Mouse (Mus musculus): ENCODE data around the gene Cckbr. TPM values are rescaled to one million over a fixed set of nuclear protein-coding genes. Genes with fewer than 3 reads are reported as not detected.

Cckbr gene
- total and polyA plus RNA-seq, 3 experiments, result not detected

DNA sequence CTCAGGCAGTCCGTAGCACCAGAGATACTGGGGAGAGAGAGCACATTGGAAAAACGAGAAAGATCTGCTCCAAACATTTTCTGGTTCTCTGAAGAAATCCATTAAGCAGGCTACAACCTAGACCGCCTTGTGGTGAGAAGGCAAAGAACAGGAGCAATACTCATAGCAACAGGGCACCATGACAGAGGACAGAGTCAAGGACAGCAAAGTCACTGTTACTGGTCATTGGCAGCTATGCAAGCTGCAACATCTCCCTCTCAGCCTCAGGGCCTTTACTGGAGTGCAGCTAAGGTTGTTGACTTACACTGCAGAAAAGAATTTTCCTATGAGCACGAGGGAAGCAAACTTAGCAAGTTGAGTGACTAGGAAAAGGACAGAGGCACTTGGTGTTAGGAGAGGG, 81.7 kb downstream of the Cckbr start:
- no peak overlapping the region for H3K9ac ChIP-seq (ENCODE audit: control insufficient read depth, low read depth, low read length, poor library complexity, severe bottlenecking)
- no peak for DNase-seq (ENCODE audit: low read depth, low spot score)
- H3K36me3 ChIP-seq (ENCODE audit: control insufficient read depth in 1 of 2, insufficient read depth in 2 of 2, low read length in 2 of 2), result no peaks in the 10 kb centered on the region
- H3K4me3 ChIP-seq (ENCODE audit: control insufficient read depth in 1 of 2, insufficient read depth in 1 of 2, low read depth in 2 of 2, low read length in 2 of 2), result no peak overlapping the region
- H3K79me2 ChIP-seq (ENCODE audit: control insufficient read depth, insufficient read depth, low read length, poor library complexity), result no peaks in the 10 kb centered on the region
- no peak overlapping the region for H3K27ac ChIP-seq (ENCODE audit: control insufficient read depth, low read depth, low read length)
- H3K27me3 ChIP-seq (ENCODE audit: control insufficient read depth in 1 of 2, insufficient read depth in 2 of 2, low read length in 2 of 2), result no peaks in the 10 kb centered on the region
- TF ChIP-seq TBP (IDR thresholded peaks at IDR 0.05; ENCODE audit: low read depth, low read length) (no peak), NELFE (IDR thresholded peaks at IDR 0.05; ENCODE audit: low read depth, low read length) (no peak), USF2 (IDR thresholded peaks at IDR 0.05; ENCODE audit: borderline replicate concordance in 1 of 2, insufficient read depth in 1 of 2, low read depth in 1 of 2, low read length in 2 of 2) (no peak), MAX (IDR thresholded peaks at IDR 0.05; ENCODE audit: low read length) (no peak), MXI1 (IDR thresholded peaks at IDR 0.05; ENCODE audit: low read depth, low read length) (no peak)
- no peaks in the 10 kb centered on the region for H3K9me3 ChIP-seq (replicated peaks; ENCODE audit: insufficient read depth, low read length)
- H3K4me1 ChIP-seq (ENCODE audit: control insufficient read depth in 1 of 2, insufficient read depth in 2 of 2, low read length in 2 of 2), result no peaks in the 10 kb centered on the region

DNA sequence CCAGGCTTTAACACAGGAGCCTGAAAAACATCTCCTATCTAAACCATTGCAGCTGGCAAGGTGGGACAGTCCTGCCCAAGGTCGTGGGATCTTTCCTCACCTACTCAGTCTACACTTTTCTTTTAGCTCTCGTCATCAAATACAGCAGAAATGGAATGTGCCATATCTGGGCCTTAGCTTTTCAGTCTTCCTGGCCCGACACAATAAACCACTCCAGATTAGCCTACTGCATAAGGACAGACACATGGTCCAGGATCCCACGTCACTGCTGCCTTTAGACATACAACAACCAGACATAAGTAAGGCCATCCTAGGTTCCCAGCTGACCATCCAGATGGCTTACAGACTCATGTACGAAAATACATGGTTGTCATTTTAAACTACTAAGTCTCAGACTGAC, 84.6 kb downstream of the Cckbr start:
- Histone ChIP-seq H3K9me3 (replicated peaks; ENCODE audit: insufficient read depth, low read length) (no peaks in the 10 kb centered on the region), H3K4me1 (ENCODE audit: control insufficient read depth in 1 of 2, insufficient read depth in 2 of 2, low read length in 2 of 2) (no peaks in the 10 kb centered on the region), H3K36me3 (ENCODE audit: control insufficient read depth in 1 of 2, insufficient read depth in 2 of 2, low read length in 2 of 2) (no peaks in the 10 kb centered on the region), H3K27ac (ENCODE audit: control insufficient read depth, low read depth, low read length) (no peak overlapping the region), H3K9ac (ENCODE audit: control insufficient read depth, low read depth, low read length, poor library complexity, severe bottlenecking) (no peak overlapping the region), H3K27me3 (ENCODE audit: control insufficient read depth in 1 of 2, insufficient read depth in 2 of 2, low read length in 2 of 2) (no peaks in the 10 kb centered on the region), H3K79me2 (ENCODE audit: control insufficient read depth, insufficient read depth, low read length, poor library complexity) (no peaks in the 10 kb centered on the region), H3K4me3 (ENCODE audit: control insufficient read depth in 1 of 2, insufficient read depth in 1 of 2, low read depth in 2 of 2, low read length in 2 of 2) (no peak overlapping the region)
- TF ChIP-seq CTCF (IDR thresholded peaks at IDR 0.05 in 2 of 3, conservative IDR thresholded peaks at IDR 0.05 in 1 of 3; ENCODE audit: control insufficient read depth in 1 of 3, insufficient read depth in 1 of 3, low read depth in 2 of 3, low read length in 3 of 3, poor library complexity in 1 of 3, severe bottlenecking in 1 of 3) (no peak), MAX (IDR thresholded peaks at IDR 0.05; ENCODE audit: low read length) (no peak), USF1 (IDR thresholded peaks at IDR 0.05; ENCODE audit: low read depth, low read length) (no peak), GATA1 (IDR thresholded peaks at IDR 0.05; ENCODE audit: low read depth, low read length) (no peak), RCOR1 (IDR thresholded peaks at IDR 0.05; ENCODE audit: low read depth, low read length) (no peak), ZKSCAN1 (IDR thresholded peaks at IDR 0.05; ENCODE audit: low read depth, low read length) (no peak), RAD21 (IDR thresholded peaks at IDR 0.05; ENCODE audit: low read depth, low read length) (no peak), NRF1 (IDR thresholded peaks at IDR 0.05; ENCODE audit: insufficient read depth, low read depth, low read length, poor library complexity, severe bottlenecking) (no peak), ELF1 (IDR thresholded peaks at IDR 0.05; ENCODE audit: low read depth, low read length) (no peak), E2F4 (IDR thresholded peaks at IDR 0.05; ENCODE audit: borderline replicate concordance, low read depth, low read length) (no peak), MAZ (IDR thresholded peaks at IDR 0.05; ENCODE audit: low read depth, low read length) (no peak), KAT2A (conservative IDR thresholded peaks at IDR 0.05; ENCODE audit: low read depth, low read length) (no peak), HCFC1 (IDR thresholded peaks at IDR 0.05; ENCODE audit: low read depth, low read length) (no peak), MEF2A (IDR thresholded peaks at IDR 0.05; ENCODE audit: extremely low read depth, insufficient replicate concordance, low read depth, low read length, poor library complexity, severe bottlenecking) (no peak)
- DNase-seq (ENCODE audit: low read depth, low spot score), result no peak
